Mouse (Mus musculus) bone marrow macrophage, adult 2 months (primary cell): ENCODE data around the gene Setd7.

Experiments
- CTCF ChIP-seq: IDR thresholded peaks from 2 replicates; pipeline ENCODE4 v1.5.1; 2012; ENCODE audit warnings: low read depth, mild to moderate bottlenecking, low read length, moderate library complexity
- POLR2A ChIP-seq: IDR thresholded peaks from 2 replicates; pipeline ENCODE4 v1.6.1; 2012; ENCODE audit warnings: mild to moderate bottlenecking, low read depth, low read length, borderline replicate concordance

GRCm38 (mm10) chr3:51525186-51525785 is 35.4 kb downstream of the Setd7 start:
- TF ChIP-seq POLR2A (no peak), CTCF (no peak)
